Mouse (Mus musculus): ENCODE data around the gene Ucp1.

DNA sequence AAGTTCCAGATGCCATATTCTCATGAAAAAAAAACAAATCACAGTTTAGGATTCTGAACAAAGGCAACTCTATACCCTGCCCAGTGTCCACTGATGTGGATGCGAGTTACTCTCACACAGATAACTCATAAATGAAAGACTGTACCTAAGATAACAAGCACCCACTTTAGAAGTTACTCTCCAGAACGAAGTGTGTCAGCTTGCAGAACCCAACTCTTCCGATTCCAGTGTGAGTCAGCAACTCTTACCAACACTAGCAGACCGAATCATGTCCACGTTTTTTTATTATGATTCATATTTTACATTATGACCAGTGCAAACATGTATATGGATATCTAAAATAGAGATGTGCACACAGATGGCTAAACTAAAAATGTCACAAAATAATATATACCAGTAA is 37.7 kb downstream of the Ucp1 start:
- TF ChIP-seq GATA1 (IDR thresholded peaks at IDR 0.05; ENCODE audit: borderline replicate concordance, low read length) (no peak), FLI1 (IDR thresholded peaks at IDR 0.05; ENCODE audit: low read length) (no peak)
